Mouse (Mus musculus) G1E (cell line): ENCODE measurements around the gene Nphs1. TPM values are rescaled to one million over a fixed set of nuclear protein-coding genes. Genes with fewer than 3 reads are reported as not detected.

Experiments used
- ATAC-seq: 2 replicates; pipeline ENCODE4 v1.8.0; 2016; ENCODE audit warnings: mild to moderate bottlenecking; ENCODE audit not compliant: insufficient number of reproducible peaks, poor library complexity, low FRiP score, severe bottlenecking; ENCODE audit errors: extremely low read depth
- DNase-seq: peaks from one replicate; pipeline ENCODE4 v3.0.0; 2012; ENCODE audit warnings: low spot score
- H3K27me3 ChIP-seq: 2 replicates; pipeline ENCODE4 v1.6.1; 2012; ENCODE audit warnings: mild to moderate bottlenecking, low read length, inconsistent platforms; ENCODE audit not compliant: insufficient read depth
- H3K36me3 ChIP-seq: replicated peaks from 2 replicates; pipeline ENCODE3; 2012; ENCODE audit warnings: mild to moderate bottlenecking, inconsistent platforms
- H3K4me1 ChIP-seq: 2 replicates; pipeline ENCODE4 v1.6.1; 2012; ENCODE audit warnings: low read depth, low read length, inconsistent platforms, mixed read lengths; ENCODE audit not compliant: insufficient read depth
- H3K4me3 ChIP-seq: 2 replicates; pipeline ENCODE4 v1.5.1; 2012; ENCODE audit warnings: low read depth, mild to moderate bottlenecking, inconsistent platforms, low read length, moderate library complexity, mixed read lengths
- H3K9me3 ChIP-seq: replicated peaks from 2 replicates; pipeline ENCODE4 v1.6.1; 2012; ENCODE audit warnings: inconsistent platforms
- CTCF ChIP-seq: IDR thresholded peaks from 2 replicates; pipeline ENCODE4 v1.5.1; 2012; ENCODE audit warnings: low read depth, low read length, inconsistent platforms, mixed read lengths
- GATA1 ChIP-seq: IDR thresholded peaks from 2 replicates; pipeline ENCODE4 v1.6.1; 2012; ENCODE audit warnings: borderline replicate concordance, low read length, inconsistent platforms, mixed read lengths
- GATA2 ChIP-seq: IDR thresholded peaks from 2 replicates; pipeline ENCODE4 v1.6.1; 2012; ENCODE audit warnings: low read depth, low read length, inconsistent platforms, borderline replicate concordance
- POLR2AphosphoS5 ChIP-seq: IDR thresholded peaks from 2 replicates; pipeline ENCODE4 v1.6.1; 2012; ENCODE audit warnings: low read depth, low read length, inconsistent platforms; ENCODE audit not compliant: insufficient replicate concordance
- TAL1 ChIP-seq: conservative IDR thresholded peaks from 2 replicates; pipeline ENCODE4 v1.6.1; 2012; ENCODE audit warnings: low read depth, low read length, inconsistent platforms, mixed read lengths
- polyA plus RNA-seq: library from polyadenylated mRNA; stranded (reverse); fragments of >175 nt; gene quantifications from 2 replicates; pipeline ENCODE4 v1.2.3, GENCODE M21; 2012
- total RNA-seq, 2 experiments: library from RNA; stranded (forward) in 1 of 2; stranded (reverse) in 1 of 2; fragments of 200-1000 nt in 1 of 2; fragments of >200 nt in 1 of 2; fragmentation: Nextera tagmentation in 1 of 2; gene quantifications; 2 replicates each; pipeline ENCODE4 v1.2.3; 2014 to 2017

The Nphs1 gene
- total and polyA plus RNA-seq, 3 experiments = 0.11 TPM; not detected in 2

GRCm38 (mm10) chr7:30423071-30423641, 35.0 kb upstream of the Nphs1 start:
- no peak for ATAC-seq
- H3K4me1 ChIP-seq = peaks cover 39% of the 10 kb centered on the region
- no peak for TF ChIP-seq CTCF
- no peak for TF ChIP-seq POLR2AphosphoS5
- no peak for TF ChIP-seq TAL1
- TF ChIP-seq GATA2 = no peak
- no peak for TF ChIP-seq GATA1

GRCm38 (mm10) chr7:30429327-30429726, 28.8 kb upstream of the Nphs1 start:
- no peak overlapping the region for H3K4me3 ChIP-seq
- no peak for TF ChIP-seq GATA2
- peaks cover 36% of the 10 kb centered on the region for H3K36me3 ChIP-seq
- no peaks in the 10 kb centered on the region; the same call in 1 of the 2 replicates for H3K27me3 ChIP-seq
- no peaks in the 10 kb centered on the region for H3K9me3 ChIP-seq
- ATAC-seq = no peak
- H3K4me1 ChIP-seq = no peaks in the 10 kb centered on the region
- no peak for DNase-seq

More at GRCm38 (mm10) chr7:30423071-30423641, 35.0 kb upstream of the Nphs1 start:
- 0 out of 2 replicates have a peak, but pooled peaks cover 2% of the 10 kb centered on the region for H3K27me3 ChIP-seq
- no peak for DNase-seq
- no peak overlapping the region for H3K4me3 ChIP-seq
- H3K9me3 ChIP-seq = no peaks in the 10 kb centered on the region
- H3K36me3 ChIP-seq = peaks cover 44% of the 10 kb centered on the region

GRCm38 (mm10) chr7:30430191-30430590, 27.9 kb upstream of the Nphs1 start:
- DNase-seq = no peak
- H3K36me3 ChIP-seq = peaks cover 29% of the 10 kb centered on the region
- TF ChIP-seq CTCF = no peak

GRCm38 (mm10) chr7:30431793-30432192, 26.3 kb upstream of the Nphs1 start:
- H3K9me3 ChIP-seq = no peaks in the 10 kb centered on the region
- ATAC-seq (no peak), DNase-seq (no peak)
- peaks cover 16% of the 10 kb centered on the region for H3K36me3 ChIP-seq
- TF ChIP-seq POLR2AphosphoS5 (no peak), GATA2 (no peak), TAL1 (no peak), CTCF (no peak), GATA1 (no peak)
- H3K4me3 ChIP-seq = no peak overlapping the region
- H3K4me1 ChIP-seq = no peaks in the 10 kb centered on the region
- H3K27me3 ChIP-seq = no peaks in the 10 kb centered on the region; the same call in 1 of the 2 replicates

More at GRCm38 (mm10) chr7:30430191-30430590, 27.9 kb upstream of the Nphs1 start:
- H3K27me3 ChIP-seq = no peaks in the 10 kb centered on the region; the same call in 1 of the 2 replicates
- H3K9me3 ChIP-seq = no peaks in the 10 kb centered on the region
- no peak overlapping the region for H3K4me3 ChIP-seq
- H3K4me1 ChIP-seq = no peaks in the 10 kb centered on the region
- no peak for ATAC-seq

GRCm38 (mm10) chr7:30434238-30434637, 23.9 kb upstream of the Nphs1 start:
- Histone ChIP-seq H3K4me1 (no peaks in the 10 kb centered on the region), H3K9me3 (no peaks in the 10 kb centered on the region), H3K36me3 (no peaks in the 10 kb centered on the region), H3K27me3 (no peaks in the 10 kb centered on the region; the same call in 1 of the 2 replicates), H3K4me3 (no peak overlapping the region)
- no peak for ATAC-seq
- TF ChIP-seq TAL1 (no peak), POLR2AphosphoS5 (no peak), CTCF (no peak), GATA2 (no peak), GATA1 (no peak)
- peak; percentile 48 for DNase-seq

- no peaks in the 10 kb centered on the region; the same call in 1 of the 2 replicates for H3K27me3 ChIP-seq
- no peak for TF ChIP-seq CTCF
- no peak for TF ChIP-seq TAL1
- no peak for TF ChIP-seq GATA1
- TF ChIP-seq POLR2AphosphoS5 = no peak
- no peak for TF ChIP-seq GATA2
Observed at GRCm38 (mm10) chr7:30434701-30435100, 23.4 kb upstream of the Nphs1 start.

GRCm38 (mm10) chr7:30435156-30435555, 23.0 kb upstream of the Nphs1 start:
- TF ChIP-seq TAL1 = no peak
- no peak for TF ChIP-seq GATA2
- TF ChIP-seq POLR2AphosphoS5 = no peak
- no peak for TF ChIP-seq CTCF
- Histone ChIP-seq H3K27me3 (no peaks in the 10 kb centered on the region; the same call in 1 of the 2 replicates), H3K9me3 (no peaks in the 10 kb centered on the region), H3K4me1 (no peaks in the 10 kb centered on the region), H3K4me3 (no peak overlapping the region), H3K36me3 (no peaks in the 10 kb centered on the region)
- no peak for DNase-seq
- ATAC-seq = no peak

More at GRCm38 (mm10) chr7:30434701-30435100, 23.4 kb upstream of the Nphs1 start:
- DNase-seq (no peak), ATAC-seq (no peak)
- H3K4me3 ChIP-seq = no peak overlapping the region
- no peaks in the 10 kb centered on the region for H3K36me3 ChIP-seq
- no peaks in the 10 kb centered on the region for H3K4me1 ChIP-seq
- no peaks in the 10 kb centered on the region for H3K9me3 ChIP-seq
